In the genomic region with DNA sequence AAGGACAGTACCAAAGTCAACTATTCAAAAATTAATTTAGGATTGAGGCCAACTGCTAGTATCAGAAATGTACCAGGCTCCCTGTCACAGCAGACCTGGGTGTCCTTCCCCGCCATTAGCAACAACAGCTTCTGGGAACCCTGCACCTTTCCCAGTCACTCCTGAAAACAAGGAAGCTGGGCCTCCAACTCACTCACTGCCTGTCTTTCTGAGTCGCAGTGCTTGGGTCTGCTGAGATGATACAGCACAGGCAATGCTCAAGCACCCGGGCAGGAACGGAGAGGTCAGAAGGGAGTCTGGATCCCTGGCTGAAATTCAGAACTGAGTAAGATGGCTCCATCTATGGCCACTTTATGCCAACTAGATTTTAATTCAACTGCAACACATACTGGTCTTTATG, we compare ENCODE assay signal across 17 mouse cellular contexts.
DNase-seq lines count a peak whose midpoint lies in the region; ATAC-seq and TF ChIP-seq lines count a peak whose summit lies in the region.
"Had no signal": no experiment of that assay in that cellular context is flagged by ENCODE, and none has a peak within 500 bp of the region (broad histone marks: within the 10 kb centered on the region; RNA-seq: fewer than 3 reads in every experiment).

No protein-coding gene starts in this region.

- no peak overlapping the region for H3K4me3 ChIP-seq in layer of hippocampus, adult 2 months
- H3K4me3 ChIP-seq in bone marrow, adult 2 months (replicated peaks; ENCODE audit: control insufficient read depth, low read depth, low read length): peak overlapping the region; percentile 7
- H3K4me3 ChIP-seq: heart, embryonic 13.5 days; intestine, embryonic 15.5 days had no signal

- no peak for TF ChIP-seq POLR2A in bone marrow, adult 2 months (IDR thresholded peaks at IDR 0.05; ENCODE audit: borderline replicate concordance, control insufficient read depth, low read depth, low read length)

- no peak for DNase-seq in layer of hippocampus, adult 2 months (ENCODE audit: low spot score in 2 of 2)
- DNase-seq in layer of hippocampus, adult 8-10 months (ENCODE audit: low spot score in 2 of 2): no peak
- no peak for DNase-seq in spleen, adult 12 weeks (ENCODE audit: low spot score)
- no peak for DNase-seq in spleen, postnatal 36 days (ENCODE audit: low spot score in 2 of 2)
- no peak for DNase-seq in urinary bladder, postnatal 10 days (ENCODE audit: low spot score)
- DNase-seq: adrenal gland, postnatal 25 days; cerebellum, adult 9-10 months; embryo, embryonic 11 days; heart, postnatal 36 days; layer of hippocampus, postnatal 36 days; lung, postnatal 10 days; thymus, postnatal 14 days had no signal

- 12% methylated on average over 4 of the region's 4 CpGs for WGBS in bone marrow, adult 2 months

- TF ChIP-seq CTCF in layer of hippocampus, adult 2 months (conservative IDR thresholded peaks at IDR 0.05): no peak
- TF ChIP-seq CTCF in bone marrow, adult 2 months (IDR thresholded peaks at IDR 0.05; ENCODE audit: control insufficient read depth, insufficient read depth, low read length): no peak

- H3K4me1 ChIP-seq in bone marrow, adult 2 months (ENCODE audit: control insufficient read depth, insufficient read depth, low read length): peaks cover 2% of the 10 kb centered on the region; the same call in 1 of the 2 replicates
- H3K4me1 ChIP-seq: heart, embryonic 13.5 days; intestine, embryonic 15.5 days had no signal

- peak overlapping the region; percentile 59 for H3K27ac ChIP-seq in layer of hippocampus, adult 2 months
- H3K27ac ChIP-seq in bone marrow, adult 2 months (ENCODE audit: control insufficient read depth, insufficient read depth, low read depth, low read length, poor library complexity): peak overlapping the region; percentile 69
- H3K27ac ChIP-seq: heart, embryonic 13.5 days; intestine, embryonic 15.5 days had no signal

- ATAC-seq in granulocyte monocyte progenitor cell, adult 5-6 weeks (replicated peaks; ENCODE audit: poor library complexity, severe bottlenecking): peak; percentile 55
- peak; percentile 51 for ATAC-seq in megakaryocyte progenitor cell, adult 5-6 weeks (replicated peaks; ENCODE audit: poor library complexity)
- ATAC-seq: intestine, embryonic 15.5 days had no signal
